Mouse (Mus musculus): ENCODE data around the gene Ints1.

DNA sequence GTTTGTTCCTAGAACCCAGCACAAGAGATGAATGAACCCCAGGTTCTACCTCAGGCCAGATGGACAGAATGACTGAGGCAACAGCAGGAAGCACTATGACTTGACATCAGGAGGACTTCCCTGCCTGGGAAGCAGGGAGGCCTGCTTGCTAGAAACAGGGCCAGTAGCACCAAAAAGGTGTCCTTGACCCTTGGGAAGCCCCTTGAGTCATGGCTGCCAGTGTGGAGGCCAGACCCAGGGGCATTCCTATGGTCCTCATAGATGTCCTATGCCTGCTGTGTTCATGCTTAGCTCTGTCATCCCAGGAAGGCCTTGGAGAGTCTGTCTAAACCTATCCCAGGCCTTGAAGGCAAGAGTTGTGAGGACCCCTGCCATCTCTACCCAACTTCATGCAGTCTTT is 41.0 kb upstream of the Ints1 start:
- TF ChIP-seq CTCF (IDR thresholded peaks at IDR 0.05; ENCODE audit: low read depth) (no peak), EP300 (IDR thresholded peaks at IDR 0.05; ENCODE audit: low read depth) (no peak)

Data from liver, embryonic 14.5 days (tissue).